Mouse (Mus musculus) myocyte (in vitro differentiated cells): ENCODE measurements at regions not wholly inside any gene's neighbourhood (a gene's known extent, or its start where the extent isn't known, plus 50 kb on each side); places are given as distances from the start of the nearest gene placed in this dataset.

Experiments used
- H3K27me3 ChIP-seq: one replicate; pipeline ENCODE4 v1.6.1; 2011; ENCODE audit not compliant: control insufficient read depth, insufficient read depth, insufficient read length
- H3K36me3 ChIP-seq: one replicate; pipeline ENCODE4 v1.6.1; 2011; ENCODE audit not compliant: control insufficient read depth, insufficient read depth
- H3K4me2 ChIP-seq: one replicate; pipeline ENCODE4 v1.6.1; 2011; ENCODE audit warnings: low read depth, control low read depth
- H3K4me3 ChIP-seq: one replicate; pipeline ENCODE4 v1.5.1; 2011; ENCODE audit warnings: mild to moderate bottlenecking, control low read depth, moderate library complexity
- H3K79me2 ChIP-seq: one replicate; pipeline ENCODE4 v1.6.1; 2011; ENCODE audit not compliant: control insufficient read depth, insufficient read depth
- H3ac ChIP-seq: one replicate; pipeline ENCODE4 v1.6.1; 2011; ENCODE audit not compliant: control insufficient read depth, insufficient read length
- CEBPB ChIP-seq: IDR thresholded peaks from 2 replicates; pipeline ENCODE4 v1.6.1; 2011; ENCODE audit warnings: mild to moderate bottlenecking, moderate library complexity; ENCODE audit not compliant: poor library complexity, insufficient read depth, severe bottlenecking
- E2F4 ChIP-seq: IDR thresholded peaks from one replicate; pipeline ENCODE4 v1.6.1; 2011; ENCODE audit warnings: mild to moderate bottlenecking, control low read depth, moderate library complexity; ENCODE audit not compliant: insufficient read depth
- MAX ChIP-seq: IDR thresholded peaks from one replicate; pipeline ENCODE4 v1.6.1; 2011; ENCODE audit warnings: low read depth, mild to moderate bottlenecking, control low read depth
- MYOD1 ChIP-seq, 3 experiments: IDR thresholded peaks; one replicate each; pipeline ENCODE4 v1.6.1; 2011; ENCODE audit warnings: control low read depth in 2 of 3, low read depth in 2 of 3, mild to moderate bottlenecking in 2 of 3, moderate library complexity in 1 of 3; ENCODE audit not compliant: insufficient read length in 2 of 3, control insufficient read depth in 1 of 3
- MYOG ChIP-seq, 3 experiments: IDR thresholded peaks; one replicate each; pipeline ENCODE4 v1.6.1; 2011; ENCODE audit warnings: control low read depth in 2 of 3, low read depth in 2 of 3, mild to moderate bottlenecking in 2 of 3; ENCODE audit not compliant: insufficient read length in 2 of 3, control insufficient read depth in 1 of 3, insufficient read depth in 1 of 3
- POLR2A ChIP-seq: IDR thresholded peaks from one replicate; pipeline ENCODE4 v1.6.1; 2011; ENCODE audit warnings: low read depth, mild to moderate bottlenecking, control low read depth, moderate library complexity; ENCODE audit not compliant: insufficient read length
- POLR2AphosphoS2 ChIP-seq: IDR thresholded peaks from one replicate; pipeline ENCODE4 v1.6.1; 2011; ENCODE audit warnings: low read depth, control low read depth; ENCODE audit not compliant: insufficient read length
- REST ChIP-seq: IDR thresholded peaks from one replicate; pipeline ENCODE4 v1.6.1; 2011; ENCODE audit warnings: mild to moderate bottlenecking, control low read depth, moderate library complexity; ENCODE audit not compliant: insufficient read depth, insufficient read length
- SRF ChIP-seq: IDR thresholded peaks from one replicate; pipeline ENCODE4 v1.6.1; 2011; ENCODE audit warnings: low read depth; ENCODE audit not compliant: control insufficient read depth, insufficient read length
- TCF12 ChIP-seq: IDR thresholded peaks from one replicate; pipeline ENCODE4 v1.6.1; 2011; ENCODE audit warnings: mild to moderate bottlenecking, control low read depth; ENCODE audit not compliant: poor library complexity, insufficient read depth, severe bottlenecking
- TCF3 ChIP-seq: IDR thresholded peaks from one replicate; pipeline ENCODE4 v1.6.1; 2011; ENCODE audit warnings: low read depth, control low read depth; ENCODE audit not compliant: insufficient read length
- USF1 ChIP-seq: IDR thresholded peaks from one replicate; pipeline ENCODE4 v1.6.1; 2011; ENCODE audit warnings: low read depth, mild to moderate bottlenecking, control low read depth, moderate library complexity

- TF ChIP-seq TCF12 (no peak), MYOD1 (IDR thresholded peaks at IDR 0.05; ENCODE audit: control insufficient read depth in 1 of 3, insufficient read length in 2 of 3, low read depth in 2 of 3) (no peak), REST (no peak), USF1 (no peak), SRF (no peak), E2F4 (no peak), MAX (no peak), MYOG (IDR thresholded peaks at IDR 0.05; ENCODE audit: control insufficient read depth in 1 of 3, insufficient read depth in 1 of 3, insufficient read length in 2 of 3, low read depth in 2 of 3) (no peak), POLR2AphosphoS2 (no peak), CEBPB (no peak), POLR2A (no peak), TCF3 (no peak)
These were observed 195.7 kb upstream of the Gm11232 start for GRCm38 (mm10) chr4:71953441-71953840.

GRCm38 (mm10) chr4:71933240-71933986 lies 175.6 kb upstream of the Gm11232 start:
- H3K36me3 ChIP-seq, result no peaks in the 10 kb centered on the region
- no peak overlapping the region for H3K4me3 ChIP-seq
- no peak overlapping the region for H3K4me2 ChIP-seq
- no peaks in the 10 kb centered on the region for H3K79me2 ChIP-seq
- no peaks in the 10 kb centered on the region for H3K27me3 ChIP-seq
- H3ac ChIP-seq, result no peak overlapping the region
- no peak for TF ChIP-seq USF1
- TF ChIP-seq SRF, result no peak
- no peak for TF ChIP-seq MYOG (IDR thresholded peaks at IDR 0.05; ENCODE audit: control insufficient read depth in 1 of 3, insufficient read depth in 1 of 3, insufficient read length in 2 of 3, low read depth in 2 of 3)
- no peak for TF ChIP-seq TCF3
- TF ChIP-seq MYOD1 (IDR thresholded peaks at IDR 0.05; ENCODE audit: control insufficient read depth in 1 of 3, insufficient read length in 2 of 3, low read depth in 2 of 3), result no peak
- TF ChIP-seq POLR2A, result no peak

More at GRCm38 (mm10) chr4:71953441-71953840, 195.7 kb upstream of the Gm11232 start:
- H3K36me3 ChIP-seq, result no peaks in the 10 kb centered on the region
- no peak overlapping the region for H3K4me3 ChIP-seq
- no peak overlapping the region for H3ac ChIP-seq
- H3K4me2 ChIP-seq, result no peak overlapping the region
- no peaks in the 10 kb centered on the region for H3K27me3 ChIP-seq
- no peaks in the 10 kb centered on the region for H3K79me2 ChIP-seq

GRCm38 (mm10) chr4:71932818-71933217 lies 175.1 kb upstream of the Gm11232 start:
- Histone ChIP-seq H3K4me3 (no peak overlapping the region), H3ac (no peak overlapping the region), H3K79me2 (no peaks in the 10 kb centered on the region), H3K36me3 (no peaks in the 10 kb centered on the region), H3K27me3 (no peaks in the 10 kb centered on the region), H3K4me2 (no peak overlapping the region)
- no peak for TF ChIP-seq MAX
- TF ChIP-seq CEBPB, result no peak
- TF ChIP-seq MYOG (IDR thresholded peaks at IDR 0.05; ENCODE audit: control insufficient read depth in 1 of 3, insufficient read depth in 1 of 3, insufficient read length in 2 of 3, low read depth in 2 of 3), result no peak
- no peak for TF ChIP-seq TCF3
- TF ChIP-seq TCF12, result no peak
- TF ChIP-seq POLR2A, result no peak
- TF ChIP-seq SRF, result no peak
- TF ChIP-seq E2F4, result no peak
- no peak for TF ChIP-seq REST
- no peak for TF ChIP-seq USF1

- Histone ChIP-seq H3K36me3 (no peaks in the 10 kb centered on the region), H3K4me2 (no peak overlapping the region), H3K79me2 (no peaks in the 10 kb centered on the region), H3ac (no peak overlapping the region), H3K4me3 (no peak overlapping the region), H3K27me3 (no peaks in the 10 kb centered on the region)
- TF ChIP-seq POLR2A, result no peak
These were observed 153.8 kb upstream of the Gm11232 start for GRCm38 (mm10) chr4:71911551-71911950.

- no peak for TF ChIP-seq TCF12
- TF ChIP-seq MYOG (IDR thresholded peaks at IDR 0.05; ENCODE audit: control insufficient read depth in 1 of 3, insufficient read depth in 1 of 3, insufficient read length in 2 of 3, low read depth in 2 of 3), result no peak
- no peak for TF ChIP-seq TCF3
- TF ChIP-seq E2F4, result no peak
- no peak for TF ChIP-seq MAX
- TF ChIP-seq SRF, result no peak
- no peak for TF ChIP-seq MYOD1 (IDR thresholded peaks at IDR 0.05; ENCODE audit: control insufficient read depth in 1 of 3, insufficient read length in 2 of 3, low read depth in 2 of 3)
- TF ChIP-seq REST, result no peak
- no peak for TF ChIP-seq POLR2AphosphoS2
- TF ChIP-seq POLR2A, result no peak
- TF ChIP-seq CEBPB, result no peak
- no peak for TF ChIP-seq USF1
- H3K27me3 ChIP-seq, result no peaks in the 10 kb centered on the region
These were observed 117.9 kb upstream of the Gm11232 start for GRCm38 (mm10) chr4:71875651-71876050.

More at GRCm38 (mm10) chr4:71875651-71876050, 117.9 kb upstream of the Gm11232 start:
- Histone ChIP-seq H3K4me3 (no peak overlapping the region), H3K79me2 (no peaks in the 10 kb centered on the region), H3ac (no peak overlapping the region), H3K36me3 (no peaks in the 10 kb centered on the region), H3K4me2 (no peak overlapping the region)
